Mouse (Mus musculus): Measurements from ENCODE around the gene Upk3b. TPM values are rescaled to one million over a fixed set of nuclear protein-coding genes. Genes with fewer than 3 reads are reported as not detected.

Gene Upk3b
- 27.8 and 36.5 TPM in 2 replicates for polyA plus RNA-seq (2015; fragmentation: Nextera tagmentation; extraction: Ambion mirVana)

GRCm38 (mm10) chr5:136038258-136039214 is at the start of gene Upk3b:
Gene Upk3b (plus strand): TSS chr5:136038496.
- 50% methylated on average over 17 of the region's 17 CpGs for WGBS
- H3K4me3 ChIP-seq, result no peak within 1 kb of the TSS
- no peak within 1 kb of the TSS for H3K9ac ChIP-seq
- no peaks in the 10 kb centered on the region for H3K36me3 ChIP-seq
- no peaks in the 10 kb centered on the region for H3K9me3 ChIP-seq (replicated peaks)
- peaks cover 4% of the 10 kb centered on the region; the same call in 1 of the 2 replicates for H3K4me1 ChIP-seq (replicated peaks)
- peak; percentile 68; the same call in 1 of the 2 replicates for ATAC-seq (replicated peaks; ENCODE audit: insufficient number of reproducible peaks, insufficient read depth, low FRiP score, low read depth)
- no peak within 1 kb of the TSS for H3K27ac ChIP-seq
- H3K27me3 ChIP-seq, result no peaks in the 10 kb centered on the region
- no peak within 1 kb of the TSS for H3K4me2 ChIP-seq

- Histone ChIP-seq H3K4me3 (no peak overlapping the region), H3K4me2 (no peak overlapping the region), H3K9ac (no peak overlapping the region), H3K36me3 (no peaks in the 10 kb centered on the region), H3K27me3 (no peaks in the 10 kb centered on the region), H3K27ac (no peak overlapping the region), H3K4me1 (replicated peaks) (peaks cover 5% of the 10 kb centered on the region), H3K9me3 (replicated peaks) (no peaks in the 10 kb centered on the region)
- ATAC-seq (replicated peaks; ENCODE audit: insufficient number of reproducible peaks, insufficient read depth, low FRiP score, low read depth), result no peak
- WGBS, result 70% methylated on average over 5 of the region's 5 CpGs
These were observed 47.7 kb upstream of the Upk3b start for GRCm38 (mm10) chr5:135990601-135991000.

DNA sequence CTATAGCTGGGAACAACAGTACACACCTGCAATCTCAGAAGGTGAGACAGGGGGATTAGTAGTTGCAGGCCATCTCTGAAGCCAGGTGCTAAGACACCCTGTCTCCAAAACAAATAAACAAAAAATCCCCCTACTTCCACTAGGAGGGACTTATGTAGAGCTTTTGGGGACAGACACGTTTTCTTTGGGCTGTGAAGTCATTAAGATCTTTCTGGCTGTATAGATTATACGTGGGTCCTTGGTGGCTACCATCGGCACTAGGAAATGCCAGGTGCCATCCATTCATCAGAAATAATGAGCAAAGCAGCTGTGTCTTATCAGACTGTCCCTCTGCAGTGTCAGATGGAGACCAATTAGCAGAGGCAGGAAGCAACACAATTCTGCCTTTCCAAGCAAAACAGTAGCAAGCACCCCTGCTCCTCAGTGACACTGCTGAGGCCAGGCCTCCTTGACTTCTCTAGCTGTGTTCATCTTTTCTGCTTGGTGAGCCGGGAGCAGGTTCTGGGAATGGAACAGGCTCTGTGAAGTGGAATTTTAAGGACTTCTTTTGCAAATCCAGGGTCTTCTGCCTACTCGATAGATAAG is 44.8 kb upstream of the Upk3b start:
- Histone ChIP-seq H3K9ac (no peak overlapping the region), H3K9me3 (replicated peaks) (no peaks in the 10 kb centered on the region), H3K36me3 (peaks cover 7% of the 10 kb centered on the region; the same call in 1 of the 2 replicates), H3K4me3 (no peak overlapping the region), H3K4me2 (no peak overlapping the region), H3K27ac (no peak overlapping the region), H3K27me3 (no peaks in the 10 kb centered on the region), H3K4me1 (replicated peaks) (peaks cover 8% of the 10 kb centered on the region)
- 47% methylated on average over 5 of the region's 5 CpGs for WGBS
- ATAC-seq (replicated peaks; ENCODE audit: insufficient number of reproducible peaks, insufficient read depth, low FRiP score, low read depth), result no peak

DNA sequence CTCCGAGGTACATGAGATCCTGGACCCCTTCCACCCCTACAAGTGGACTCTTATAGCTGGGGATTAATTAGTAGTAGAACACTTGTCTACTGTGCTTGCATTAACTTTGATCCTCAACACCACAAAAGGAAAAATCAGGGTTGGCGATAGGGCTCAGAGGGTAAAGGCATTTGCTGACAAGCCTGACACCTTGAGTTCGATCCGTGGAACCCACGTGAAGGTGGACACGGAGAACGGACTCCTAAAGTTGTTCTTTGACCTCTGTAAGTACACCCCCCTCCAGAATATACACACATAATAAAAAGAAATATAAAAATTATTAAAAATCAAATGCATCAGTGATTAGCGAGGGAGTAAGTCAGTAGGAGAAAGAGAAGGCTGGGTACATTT is 44.0 kb upstream of the Upk3b start:
- H3K9me3 ChIP-seq (replicated peaks), result no peaks in the 10 kb centered on the region
- no peaks in the 10 kb centered on the region for H3K27me3 ChIP-seq
- WGBS, result 62% methylated on average over 8 of the region's 8 CpGs
- no peak overlapping the region for H3K27ac ChIP-seq
- peaks cover 14% of the 10 kb centered on the region; the same call in 1 of the 2 replicates for H3K36me3 ChIP-seq
- no peak overlapping the region for H3K9ac ChIP-seq
- H3K4me3 ChIP-seq, result peak overlapping the region; percentile 90
- H3K4me2 ChIP-seq, result no peak overlapping the region
- peaks cover 8% of the 10 kb centered on the region for H3K4me1 ChIP-seq (replicated peaks)
- ATAC-seq (replicated peaks; ENCODE audit: insufficient number of reproducible peaks, insufficient read depth, low FRiP score, low read depth), result no peak

GRCm38 (mm10) chr5:135994725-135995687 is 43.3 kb upstream of the Upk3b start, which contains the start of gene Dtx2:
Gene Dtx2 (plus strand): TSS chr5:135994800.
- H3K9ac ChIP-seq, result peak within 1 kb of the TSS; percentile 85
- H3K36me3 ChIP-seq, result peaks cover 14% of the 10 kb centered on the region; the same call in 1 of the 2 replicates
- peak within 1 kb of the TSS; percentile 90 for H3K27ac ChIP-seq
- under 1% methylated on average over 47 of the region's 47 CpGs for whole genome bisulfite sequencing
- H3K9me3 ChIP-seq (replicated peaks), result no peaks in the 10 kb centered on the region
- H3K4me1 ChIP-seq (replicated peaks), result peaks cover 8% of the 10 kb centered on the region
- no peaks in the 10 kb centered on the region for H3K27me3 ChIP-seq
- peak within 1 kb of the TSS; percentile 90 for H3K4me3 ChIP-seq
- peak; percentile 93 for ATAC-seq (replicated peaks; ENCODE audit: insufficient number of reproducible peaks, insufficient read depth, low FRiP score, low read depth)
- H3K4me2 ChIP-seq, result peak within 1 kb of the TSS; percentile 88

- WGBS, result 83% methylated on average over 8 of the region's 8 CpGs
- H3K9ac ChIP-seq, result no peak overlapping the region
These were observed 42.1 kb upstream of the Upk3b start for GRCm38 (mm10) chr5:135996162-135996561.

DNA sequence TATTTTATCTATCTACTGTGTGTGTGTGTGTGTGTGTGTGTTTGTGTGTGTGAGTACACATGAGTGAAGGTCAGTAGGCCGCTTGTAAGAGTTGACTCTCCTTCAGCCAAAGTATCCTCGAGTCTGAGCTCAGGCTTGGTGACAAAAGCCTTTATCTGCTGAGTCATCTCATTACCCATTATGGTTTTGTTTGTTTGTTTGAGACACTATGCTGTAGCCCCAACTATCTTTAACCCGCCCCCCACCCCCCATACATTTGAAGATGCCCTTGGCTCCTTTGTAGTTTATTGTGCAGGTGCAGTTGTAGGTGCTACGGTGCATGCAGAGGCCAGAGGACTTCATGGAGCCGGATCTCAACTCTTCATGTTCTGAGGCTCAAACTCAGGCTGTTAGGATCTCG is 37.1 kb upstream of the Upk3b start:
- Histone ChIP-seq H3K9ac (no peak overlapping the region), H3K27ac (no peak overlapping the region), H3K4me1 (replicated peaks) (peaks cover 16% of the 10 kb centered on the region), H3K27me3 (no peaks in the 10 kb centered on the region), H3K4me2 (no peak overlapping the region), H3K4me3 (no peak overlapping the region), H3K36me3 (peaks cover 19% of the 10 kb centered on the region; the same call in 1 of the 2 replicates), H3K9me3 (replicated peaks) (no peaks in the 10 kb centered on the region)
- no peak for ATAC-seq (replicated peaks; ENCODE audit: insufficient number of reproducible peaks, insufficient read depth, low FRiP score, low read depth)
- WGBS, result 87% methylated on average over 6 of the region's 6 CpGs

More at GRCm38 (mm10) chr5:135996162-135996561, 42.1 kb upstream of the Upk3b start:
- H3K9me3 ChIP-seq (replicated peaks), result no peaks in the 10 kb centered on the region
- H3K4me2 ChIP-seq, result no peak overlapping the region
- no peak overlapping the region for H3K4me3 ChIP-seq
- no peaks in the 10 kb centered on the region for H3K27me3 ChIP-seq
- H3K4me1 ChIP-seq (replicated peaks), result peaks cover 8% of the 10 kb centered on the region
- H3K27ac ChIP-seq, result no peak overlapping the region
- H3K36me3 ChIP-seq, result peaks cover 16% of the 10 kb centered on the region; the same call in 1 of the 2 replicates
- ATAC-seq (replicated peaks; ENCODE audit: insufficient number of reproducible peaks, insufficient read depth, low FRiP score, low read depth), result no peak

GRCm38 (mm10) chr5:136002325-136002724 is 36.0 kb upstream of the Upk3b start:
- peaks cover 18% of the 10 kb centered on the region for H3K4me1 ChIP-seq (replicated peaks)
- H3K27me3 ChIP-seq, result no peaks in the 10 kb centered on the region
- no peaks in the 10 kb centered on the region for H3K9me3 ChIP-seq (replicated peaks)
- peak overlapping the region; percentile 74 for H3K27ac ChIP-seq
- H3K4me3 ChIP-seq, result no peak overlapping the region
- peaks cover 16% of the 10 kb centered on the region; the same call in 1 of the 2 replicates for H3K36me3 ChIP-seq
- no peak overlapping the region for H3K4me2 ChIP-seq
- no peak for ATAC-seq (replicated peaks; ENCODE audit: insufficient number of reproducible peaks, insufficient read depth, low FRiP score, low read depth)
- no peak overlapping the region for H3K9ac ChIP-seq
- 57% methylated on average over 2 of the region's 2 CpGs for WGBS

GRCm38 (mm10) chr5:136002751-136003151 is 35.5 kb upstream of the Upk3b start:
- Histone ChIP-seq H3K27ac (peak overlapping the region; percentile 74), H3K36me3 (peaks cover 16% of the 10 kb centered on the region; the same call in 1 of the 2 replicates), H3K27me3 (no peaks in the 10 kb centered on the region), H3K4me2 (no peak overlapping the region), H3K9me3 (replicated peaks) (no peaks in the 10 kb centered on the region), H3K4me3 (no peak overlapping the region), H3K4me1 (replicated peaks) (peaks cover 21% of the 10 kb centered on the region), H3K9ac (no peak overlapping the region)
- no peak for ATAC-seq (replicated peaks; ENCODE audit: insufficient number of reproducible peaks, insufficient read depth, low FRiP score, low read depth)
- WGBS, result 15% methylated on average over 3 of the region's 3 CpGs

DNA sequence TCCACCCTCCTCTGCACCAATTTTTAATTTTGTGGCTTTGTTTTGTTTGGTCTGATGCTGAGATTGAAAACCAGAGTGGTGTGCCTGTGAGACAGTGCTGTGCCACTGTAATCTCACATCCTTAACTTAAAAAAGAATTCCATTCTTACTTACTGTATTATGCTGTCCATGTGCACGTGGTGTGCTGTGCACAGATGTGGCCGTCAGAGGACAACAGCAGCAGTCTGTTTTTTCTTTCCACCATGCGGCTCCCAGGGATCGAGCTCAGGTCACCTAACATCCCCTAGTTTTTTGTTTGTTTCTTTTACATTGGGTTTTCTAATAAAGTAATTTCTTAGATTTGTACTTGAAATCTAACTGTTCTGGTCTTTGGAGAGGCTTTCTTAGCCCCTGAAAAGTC is 33.8 kb upstream of the Upk3b start:
- Histone ChIP-seq H3K4me2 (no peak overlapping the region), H3K27me3 (no peaks in the 10 kb centered on the region), H3K27ac (no peak overlapping the region), H3K4me3 (no peak overlapping the region), H3K9me3 (replicated peaks) (no peaks in the 10 kb centered on the region), H3K9ac (no peak overlapping the region), H3K4me1 (replicated peaks) (peaks cover 23% of the 10 kb centered on the region), H3K36me3 (peaks cover 5% of the 10 kb centered on the region; the same call in 1 of the 2 replicates)
- WGBS, result 62% methylated on average over 4 of the region's 4 CpGs
- no peak for ATAC-seq (replicated peaks; ENCODE audit: insufficient number of reproducible peaks, insufficient read depth, low FRiP score, low read depth)

Measured in heart, embryonic 15.5 days (tissue).